Mouse (Mus musculus) kidney, postnatal 4 days (tissue): ENCODE results near the gene Samd8.

Experiments
- DNase-seq, 2 experiments: peaks; one replicate each; pipeline ENCODE4 v3.0.0; 2021; ENCODE audit warnings: mixed read lengths in 2 of 2

The Samd8 gene

GRCm38 (mm10) chr14:21830876-21831767 lies 80.8 kb downstream of the Samd8 start:
- peak; percentile 97 to 99 for DNase-seq

DNA sequence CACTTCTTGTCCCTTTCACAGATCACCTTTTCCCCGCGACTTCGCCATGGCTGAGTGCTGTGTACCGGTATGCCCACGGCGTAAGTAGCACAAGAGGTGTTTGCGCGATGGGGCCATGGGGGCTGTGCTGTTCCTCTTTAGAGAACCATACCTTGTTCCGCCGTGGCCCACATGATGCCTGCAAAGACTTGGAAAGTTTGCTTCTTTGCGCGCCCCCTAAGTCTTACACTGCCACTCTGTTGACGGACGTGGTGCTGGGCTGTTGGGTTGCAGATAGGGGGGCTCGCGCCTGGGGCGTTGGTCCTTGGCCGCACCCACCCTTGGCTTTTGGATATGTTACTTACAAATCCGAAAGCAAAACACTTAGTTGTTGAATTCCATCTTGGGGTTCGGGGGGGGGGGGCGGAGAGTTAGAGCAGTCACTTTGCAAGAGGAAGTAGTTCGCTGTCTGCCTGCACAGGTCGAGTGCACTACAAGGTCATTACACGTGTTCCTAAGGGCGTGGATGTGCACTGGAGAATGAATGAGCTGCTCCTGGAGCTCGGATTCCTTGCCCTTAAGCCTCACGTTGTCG lies 81.6 kb downstream of the Samd8 start:
- DNase-seq = no peak

- no peak for DNase-seq
These were observed 88.1 kb downstream of the Samd8 start for GRCm38 (mm10) chr14:21838336-21839017.

- no peak for DNase-seq
These were observed 91.7 kb downstream of the Samd8 start for GRCm38 (mm10) chr14:21841819-21842592.

- no peak for DNase-seq
These were observed 92.9 kb downstream of the Samd8 start for GRCm38 (mm10) chr14:21843263-21843662.

DNA sequence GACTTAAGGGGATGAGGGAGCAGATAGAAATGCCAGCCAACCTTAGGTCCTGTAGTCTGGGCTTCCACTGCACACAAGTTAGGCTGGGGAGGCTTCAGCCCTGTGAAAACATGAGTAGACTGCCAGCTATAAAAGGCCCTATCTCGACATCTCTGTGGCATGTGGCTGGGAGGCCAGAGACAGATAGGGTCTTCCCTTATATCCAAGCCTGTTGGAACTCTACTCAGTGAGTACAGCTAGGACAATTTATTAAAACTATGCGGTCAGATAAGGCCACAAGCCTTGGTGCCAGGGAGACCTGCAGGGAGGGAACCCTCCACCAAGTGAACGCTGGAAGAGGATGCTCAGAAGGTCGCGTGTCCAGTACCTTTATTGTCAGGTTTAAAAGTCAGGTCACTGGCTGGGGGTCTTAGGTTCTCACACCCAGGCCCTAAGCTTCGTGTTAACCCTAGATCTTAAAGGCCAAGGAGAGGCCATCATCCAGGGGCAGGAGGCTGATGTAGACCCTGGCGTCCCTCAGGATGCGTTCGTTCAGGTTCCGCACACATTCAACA lies 96.6 kb downstream of the Samd8 start:
- DNase-seq = no peak

DNA sequence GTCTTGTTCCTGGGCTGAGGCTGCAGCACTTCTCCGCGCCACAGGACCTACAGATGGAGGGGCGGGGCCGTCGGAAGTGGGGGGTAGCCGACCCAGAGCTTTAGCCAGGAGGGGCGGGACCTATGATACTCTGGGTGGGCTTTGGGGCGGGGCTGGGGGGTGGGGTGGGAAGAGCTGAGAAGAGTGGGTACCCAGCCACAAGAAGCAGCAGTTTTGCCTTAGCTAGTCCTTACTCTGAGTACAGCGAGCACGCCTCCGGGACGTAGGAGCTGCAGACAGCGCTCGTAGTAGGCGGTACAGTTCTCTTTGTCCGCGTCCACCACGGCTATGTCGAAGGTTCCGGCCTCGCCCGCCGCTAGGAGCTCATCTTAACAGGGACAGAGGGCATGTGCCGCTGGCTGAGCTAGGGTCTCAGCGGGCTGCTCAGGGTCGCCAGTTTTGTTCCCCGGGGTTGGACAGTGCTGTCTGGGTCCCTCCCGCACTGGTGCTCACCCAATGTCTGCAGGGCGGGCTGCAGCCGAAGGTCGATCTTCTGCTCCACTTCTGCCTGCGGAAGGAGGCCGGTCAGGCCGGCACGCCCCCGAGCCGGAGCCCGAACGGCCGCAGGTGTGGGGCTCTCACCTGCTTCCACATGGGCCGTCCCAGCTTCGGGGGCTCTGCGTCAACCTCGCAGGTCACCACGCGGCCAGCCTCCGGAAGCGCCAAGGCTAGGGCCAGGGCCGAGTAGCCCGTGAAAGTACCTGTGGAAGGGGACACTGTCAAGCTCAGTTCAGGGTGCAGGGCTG lies 97.2 kb downstream of the Samd8 start:
- DNase-seq = peak; percentile 76 to 85
